ENCODE assay signal across 16 mouse cellular contexts in genomic region chr17:80786858-80787257, GRCm38 (mm10). TPM values are rescaled to one million over a fixed set of nuclear protein-coding genes. Genes with fewer than 3 reads are reported as not detected.
DNase-seq lines count a peak whose midpoint lies in the region; ATAC-seq and TF ChIP-seq lines count a peak whose summit lies in the region.
"Had no signal": no experiment of that assay in that cellular context is flagged by ENCODE, and none has a peak within 500 bp of the region (broad histone marks: within the 10 kb centered on the region; RNA-seq: fewer than 3 reads in every experiment).

No protein-coding gene starts in this region.

- H3K4me3 ChIP-seq in embryonic fibroblast, embryonic 13.5 days (ENCODE audit: insufficient read depth, low read length): no peak overlapping the region
- H3K4me3 ChIP-seq in kidney, embryonic 16.5 days (ENCODE audit: low read length): no peak overlapping the region
- H3K4me3 ChIP-seq in liver, embryonic 15.5 days (replicated peaks): no peak overlapping the region
- H3K4me3 ChIP-seq: forebrain, embryonic 12.5 days; gastrocnemius, adult 2 months; myocyte had no signal

- no peak overlapping the region for H3K4me2 ChIP-seq in kidney, embryonic 16.5 days (replicated peaks; ENCODE audit: low read depth, low read length)
- no peak overlapping the region for H3K4me2 ChIP-seq in liver, embryonic 15.5 days
- H3K4me2 ChIP-seq: forebrain, embryonic 12.5 days; midbrain, embryonic 11.5 days had no signal

- no peaks in the 10 kb centered on the region for H3K27me3 ChIP-seq in Patski
- no peaks in the 10 kb centered on the region for H3K27me3 ChIP-seq in kidney, embryonic 16.5 days (ENCODE audit: insufficient read depth, low read length)
- H3K27me3 ChIP-seq in liver, embryonic 15.5 days: no peaks in the 10 kb centered on the region
- H3K27me3 ChIP-seq: forebrain, embryonic 12.5 days had no signal

- CTCF ChIA-PET in Patski (lab: Charles Lee): interaction anchor here (0.7 to 1.5 kb wide), 3 partner anchors 15 to 228 kb away, joined by 3 to 6 read pairs (median 3); no protein-coding TSS in a partner anchor

- TF ChIP-seq CTCF in Patski (IDR thresholded peaks at IDR 0.05): peak; percentile 24
- TF ChIP-seq CTCF in embryonic fibroblast, embryonic 13.5 days (IDR thresholded peaks at IDR 0.05; ENCODE audit: borderline replicate concordance, insufficient read depth, low read length): no peak

- peak overlapping the region; percentile 97 for H3K27ac ChIP-seq in embryonic fibroblast, embryonic 13.5 days (ENCODE audit: insufficient read depth, low read length)
- H3K27ac ChIP-seq in kidney, embryonic 16.5 days (ENCODE audit: low read length): peak overlapping the region; percentile 89
- peak overlapping the region; percentile 64 for H3K27ac ChIP-seq in liver, embryonic 15.5 days (replicated peaks)
- H3K27ac ChIP-seq: forebrain, embryonic 12.5 days; gastrocnemius, adult 2 months had no signal

- H3K9me3 ChIP-seq in kidney, embryonic 16.5 days (ENCODE audit: low read length): no peaks in the 10 kb centered on the region
- H3K9me3 ChIP-seq in liver, embryonic 15.5 days (replicated peaks): no peaks in the 10 kb centered on the region
- H3K9me3 ChIP-seq: forebrain, embryonic 12.5 days had no signal

- peaks cover 3% of the 10 kb centered on the region; the same call in 1 of the 2 replicates for H3K4me1 ChIP-seq in embryonic fibroblast, embryonic 13.5 days (ENCODE audit: control insufficient read depth, insufficient read depth, low read length)
- peaks cover 40% of the 10 kb centered on the region for H3K4me1 ChIP-seq in kidney, embryonic 16.5 days (ENCODE audit: insufficient read depth, low read length)
- H3K4me1 ChIP-seq in liver, embryonic 15.5 days (replicated peaks): peaks cover 4% of the 10 kb centered on the region; the same call in 1 of the 2 replicates
- H3K4me1 ChIP-seq: forebrain, embryonic 12.5 days had no signal

- ATAC-seq in Patski: peak; percentile 61
- ATAC-seq in kidney, embryonic 16.5 days (ENCODE audit: low FRiP score, low TSS enrichment): peak; percentile 81
- peak; percentile 68 for ATAC-seq in liver, embryonic 15.5 days (ENCODE audit: insufficient read depth)

- no peak for DNase-seq in Patski (ENCODE audit: low read depth, low spot score)
- no peak for DNase-seq in cerebellum, postnatal 14 days
- DNase-seq in testis, postnatal 14 days (ENCODE audit: low spot score): no peak
- no peak for DNase-seq in layer of hippocampus, postnatal 25 days (ENCODE audit: extremely low spot score in 1 of 2, low spot score in 1 of 2)
- DNase-seq: cerebellum, adult 11 months; gastrocnemius, adult 2 months; heart, adult 18-20 months; heart, postnatal 36 days; right cerebral cortex, postnatal 14 days; thymus, postnatal 36 days had no signal

- WGBS in kidney, embryonic 16.5 days: 38% methylated on average over 2 of the region's 2 CpGs
- 37% methylated on average over 2 of the region's 2 CpGs for WGBS in liver, embryonic 15.5 days (ENCODE audit: insufficient replicate concordance)

- POLR2A ChIA-PET in Patski (lab: Charles Lee): interaction anchor here (0.5 kb wide), 1 partner anchor 25 kb away, joined by 7 read pairs; no protein-coding TSS in a partner anchor

- in situ Hi-C loops in Patski (cut with MboI; ENCODE audit: low pct_unique_long_range_greater_than_20kb): no loop called here

- no peak for TF ChIP-seq POLR2A in embryonic fibroblast, embryonic 13.5 days (IDR thresholded peaks at IDR 0.05; ENCODE audit: low read depth, low read length)

- H3K36me3 ChIP-seq in kidney, embryonic 16.5 days (ENCODE audit: insufficient read depth, low read length): no peaks in the 10 kb centered on the region
- no peaks in the 10 kb centered on the region for H3K36me3 ChIP-seq in liver, embryonic 15.5 days (replicated peaks)
- H3K36me3 ChIP-seq: forebrain, embryonic 12.5 days had no signal

- H3K9ac ChIP-seq in kidney, embryonic 16.5 days (replicated peaks; ENCODE audit: low read length): no peak overlapping the region
- no peak overlapping the region for H3K9ac ChIP-seq in liver, embryonic 15.5 days
- H3K9ac ChIP-seq: forebrain, embryonic 12.5 days had no signal

RNA-seq across cellular contexts. Expression of gene Map4k3, which starts 58.6 kb away (rescaled TPM):
- polyA plus RNA-seq in Patski (2021): 94.2 TPM
- 99.4 and 100 TPM in 2 replicates for polyA plus RNA-seq in embryonic fibroblast, embryonic 13.5 days (2011; ENCODE audit: insufficient read length, low read depth, missing spikeins)
- polyA plus RNA-seq in kidney, embryonic 16.5 days (2015; fragmentation: Nextera tagmentation; extraction: Ambion mirVana): 22.8 and 23.4 TPM in 2 replicates
- 4.1 TPM in 2 replicates for polyA plus RNA-seq in liver, embryonic 15.5 days (2015; fragmentation: Nextera tagmentation; extraction: Ambion mirVana)
- total RNA-seq in layer of hippocampus, postnatal 25 days (2021): 10 to 100 TPM; 87.8 to 88.7 TPM
